Mouse (Mus musculus) gastrocnemius, adult 2 months (tissue): Measurements from ENCODE around the gene Ice1. TPM values are rescaled to one million over a fixed set of nuclear protein-coding genes. Genes with fewer than 3 reads are reported as not detected.

Experiments
- DNase-seq: peaks from one replicate; pipeline ENCODE4 v3.0.0; 2022
- H3K27ac ChIP-seq: fragments of 200-600 bp; 2 replicates; pipeline ENCODE4 v1.8.1; 2022; ENCODE audit warnings: mild to moderate bottlenecking
- H3K4me3 ChIP-seq: fragments of 200-600 bp; 2 replicates; pipeline ENCODE4 v1.8.1; 2022; ENCODE audit warnings: mild to moderate bottlenecking, moderate library complexity
- CTCF ChIP-seq: fragments of 200-600 bp; IDR thresholded peaks from 2 replicates; pipeline ENCODE4 v1.8.1; 2022; ENCODE audit warnings: antibody characterized with exemption, mild to moderate bottlenecking, moderate library complexity
- intact Hi-C: fragments of 180-260 bp; cut with DNase I; formaldehyde crosslinking; loops from one replicate; pipeline ENCODE4 v1.15.1; 2025
- total RNA-seq, 2 experiments: library from RNA; stranded (reverse); gene quantifications; 2 replicates each; pipeline ENCODE4 v1.2.3; 2021

Gene Ice1
- total RNA-seq, 2 experiments from 2014 or later, result 17.1 to 22.8 TPM

DNA sequence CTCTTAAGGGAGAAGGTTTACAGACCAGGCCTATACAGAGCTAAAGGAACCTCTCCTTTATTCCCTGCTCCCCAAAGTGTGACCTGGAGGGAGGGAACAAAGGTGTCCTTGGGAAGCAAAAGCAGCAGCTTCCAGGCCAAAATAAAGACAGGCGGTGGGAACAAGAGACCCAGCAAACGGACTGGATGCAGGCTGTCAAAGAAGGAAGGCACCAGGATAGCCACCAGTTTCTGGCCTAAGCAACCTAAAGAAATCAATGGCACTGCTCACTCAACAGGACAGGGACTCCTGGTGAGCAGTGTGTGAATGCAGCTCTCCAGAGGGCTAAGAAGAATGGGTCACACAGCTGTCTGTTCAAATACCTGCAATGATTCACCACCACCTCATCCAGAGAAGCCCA is 1.8 kb downstream of the Ice1 start:
- H3K27ac ChIP-seq, result peak overlapping the region; percentile 8; the same call in 1 of the 2 replicates
- peak overlapping the region; percentile 93 for H3K4me3 ChIP-seq
- DNase-seq, result no peak
- no peak for TF ChIP-seq CTCF
- intact Hi-C loops, result loop anchor here (5.0 kb wide), 1 partner anchor 43 kb away; no protein-coding TSS in a partner anchor

DNA sequence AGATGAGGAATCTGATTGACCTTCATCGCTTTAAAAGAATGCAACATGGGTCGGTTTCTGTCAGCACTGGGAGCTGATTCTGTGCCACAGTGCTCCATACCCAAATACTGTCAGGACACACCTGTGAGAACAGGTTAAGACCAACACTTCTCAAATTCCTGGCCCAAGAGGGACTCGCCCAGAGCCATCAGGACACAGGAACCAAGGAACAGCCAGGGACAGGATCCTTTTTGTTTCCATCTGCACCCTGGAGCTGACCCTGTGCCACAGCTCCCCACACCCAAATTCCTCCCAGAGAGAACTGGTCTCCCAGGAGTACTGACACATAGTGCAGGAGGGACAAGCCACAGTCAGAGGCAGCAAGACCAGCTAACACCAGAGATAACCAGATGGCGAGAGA is 11.0 kb downstream of the Ice1 start:
- TF ChIP-seq CTCF, result no peak
- Histone ChIP-seq H3K27ac (no peak overlapping the region), H3K4me3 (no peak overlapping the region)
- intact Hi-C loops, result no loop called here
- no peak for DNase-seq

DNA sequence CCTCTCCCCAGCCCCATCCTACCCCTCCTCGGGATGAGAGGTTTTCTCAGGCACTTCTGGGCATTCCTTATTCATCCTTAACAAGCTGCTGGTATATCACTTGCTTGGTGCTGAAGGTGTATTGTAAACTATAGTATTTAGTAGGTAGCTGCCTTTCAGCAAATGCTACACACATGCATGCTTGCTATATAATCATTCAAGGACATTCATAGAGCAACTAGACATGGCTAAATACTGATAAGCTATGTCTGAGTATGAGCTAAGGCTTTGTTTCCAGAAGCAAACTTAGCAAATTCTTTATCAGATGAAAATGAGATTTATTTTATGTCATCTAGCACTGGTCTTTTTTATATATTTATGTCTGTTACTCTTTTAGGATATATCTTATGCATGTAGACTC is 11.8 kb downstream of the Ice1 start:
- no peak for TF ChIP-seq CTCF
- no peak overlapping the region for H3K4me3 ChIP-seq
- no peak for DNase-seq
- intact Hi-C loops, result no loop called here
- peak overlapping the region; percentile 8; the same call in 1 of the 2 replicates for H3K27ac ChIP-seq

DNA sequence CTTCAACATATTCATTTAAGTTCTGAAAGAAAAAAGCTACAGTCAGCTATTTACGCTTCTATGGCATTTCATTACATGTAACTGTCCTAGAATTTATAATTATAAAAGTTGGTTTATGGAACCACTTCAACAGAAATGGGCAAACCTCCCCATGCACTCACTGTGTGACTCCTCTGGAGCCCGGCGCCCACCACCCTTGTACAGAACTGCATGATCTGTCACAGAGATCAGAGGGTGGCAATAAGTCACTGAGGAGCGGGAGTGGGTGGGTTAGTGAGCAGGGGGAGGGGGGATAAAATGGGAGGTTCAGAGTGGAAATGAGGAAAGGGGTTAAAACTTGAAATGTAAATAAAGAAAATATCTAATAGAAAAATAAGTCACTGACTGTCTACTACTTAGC is 13.0 kb downstream of the Ice1 start:
- intact Hi-C loops, result no loop called here
- H3K4me3 ChIP-seq, result no peak overlapping the region
- H3K27ac ChIP-seq, result no peak overlapping the region
- no peak for DNase-seq
- no peak for TF ChIP-seq CTCF

DNA sequence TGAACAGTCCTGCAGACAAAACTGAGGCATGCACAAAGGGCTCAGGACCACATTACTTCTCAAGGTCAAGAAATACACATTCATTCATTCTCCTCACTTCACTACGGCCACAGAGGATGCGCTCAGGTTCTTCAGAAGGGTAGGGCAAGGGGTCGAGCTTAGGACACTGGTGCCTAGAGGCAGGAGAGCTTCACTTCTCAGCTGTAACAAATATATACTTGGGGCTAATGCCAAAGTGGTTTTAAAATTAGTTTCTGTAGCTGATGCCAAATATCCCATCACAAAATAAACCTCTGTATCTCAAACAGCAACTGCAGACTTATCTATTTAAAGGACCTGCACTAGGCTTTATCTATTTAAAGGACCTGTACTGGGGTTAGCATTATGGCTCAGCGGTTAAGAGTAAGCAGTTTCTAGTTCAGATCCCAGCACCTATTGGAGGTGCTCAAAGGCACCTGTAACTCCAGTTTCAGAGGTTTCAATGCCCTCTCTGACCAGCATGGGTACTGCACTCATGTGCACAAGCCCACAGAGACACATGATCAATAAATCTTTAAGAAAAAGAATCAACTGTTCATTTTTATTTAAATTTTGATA is 14.9 kb downstream of the Ice1 start:
- Histone ChIP-seq H3K27ac (peak overlapping the region; percentile 72), H3K4me3 (no peak overlapping the region)
- intact Hi-C loops, result no loop called here
- no peak for DNase-seq
- no peak for TF ChIP-seq CTCF

DNA sequence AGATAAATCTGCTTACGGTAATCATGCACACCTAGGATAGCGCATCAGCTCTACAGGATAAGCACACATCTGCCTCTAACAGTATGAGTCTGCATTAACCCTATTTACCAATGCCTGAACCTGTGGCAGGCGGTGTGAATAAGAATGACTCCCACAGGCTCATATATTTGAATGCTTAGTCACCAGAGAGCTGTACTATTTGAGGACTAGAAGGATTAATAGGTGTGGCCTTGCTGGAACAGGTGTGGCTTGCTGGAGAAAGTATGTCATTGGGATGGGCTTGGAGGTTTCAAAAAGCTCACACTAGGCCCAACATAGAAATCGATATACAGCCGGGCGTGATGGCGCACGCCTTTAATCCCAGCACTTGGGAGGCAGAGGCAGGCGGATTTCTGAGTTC is 15.9 kb downstream of the Ice1 start:
- peak overlapping the region; percentile 32 for H3K4me3 ChIP-seq
- intact Hi-C loops, result no loop called here
- TF ChIP-seq CTCF, result no peak
- DNase-seq, result no peak
- H3K27ac ChIP-seq, result peak overlapping the region; percentile 64

DNA sequence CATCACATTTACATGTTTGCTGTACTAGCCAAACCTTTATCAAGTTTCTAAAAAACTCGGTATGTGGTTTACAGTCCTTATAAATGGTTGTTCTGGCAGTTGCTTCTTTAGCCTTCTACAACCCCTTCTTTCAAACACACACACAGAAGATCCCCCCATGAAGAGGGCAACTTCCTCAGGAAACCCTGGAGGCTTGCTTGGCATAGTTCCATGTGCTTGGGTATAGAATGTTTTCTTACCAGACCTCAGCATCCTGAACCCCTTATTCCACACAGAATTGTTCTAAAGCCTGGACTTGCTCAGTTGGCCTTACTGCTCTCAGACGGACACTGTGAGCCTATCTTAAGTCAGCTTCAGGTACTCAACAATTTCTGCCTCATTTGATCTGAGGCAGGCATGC is 24.6 kb downstream of the Ice1 start:
- H3K27ac ChIP-seq, result no peak overlapping the region
- no peak for TF ChIP-seq CTCF
- intact Hi-C loops, result no loop called here
- H3K4me3 ChIP-seq, result no peak overlapping the region
- DNase-seq, result no peak

DNA sequence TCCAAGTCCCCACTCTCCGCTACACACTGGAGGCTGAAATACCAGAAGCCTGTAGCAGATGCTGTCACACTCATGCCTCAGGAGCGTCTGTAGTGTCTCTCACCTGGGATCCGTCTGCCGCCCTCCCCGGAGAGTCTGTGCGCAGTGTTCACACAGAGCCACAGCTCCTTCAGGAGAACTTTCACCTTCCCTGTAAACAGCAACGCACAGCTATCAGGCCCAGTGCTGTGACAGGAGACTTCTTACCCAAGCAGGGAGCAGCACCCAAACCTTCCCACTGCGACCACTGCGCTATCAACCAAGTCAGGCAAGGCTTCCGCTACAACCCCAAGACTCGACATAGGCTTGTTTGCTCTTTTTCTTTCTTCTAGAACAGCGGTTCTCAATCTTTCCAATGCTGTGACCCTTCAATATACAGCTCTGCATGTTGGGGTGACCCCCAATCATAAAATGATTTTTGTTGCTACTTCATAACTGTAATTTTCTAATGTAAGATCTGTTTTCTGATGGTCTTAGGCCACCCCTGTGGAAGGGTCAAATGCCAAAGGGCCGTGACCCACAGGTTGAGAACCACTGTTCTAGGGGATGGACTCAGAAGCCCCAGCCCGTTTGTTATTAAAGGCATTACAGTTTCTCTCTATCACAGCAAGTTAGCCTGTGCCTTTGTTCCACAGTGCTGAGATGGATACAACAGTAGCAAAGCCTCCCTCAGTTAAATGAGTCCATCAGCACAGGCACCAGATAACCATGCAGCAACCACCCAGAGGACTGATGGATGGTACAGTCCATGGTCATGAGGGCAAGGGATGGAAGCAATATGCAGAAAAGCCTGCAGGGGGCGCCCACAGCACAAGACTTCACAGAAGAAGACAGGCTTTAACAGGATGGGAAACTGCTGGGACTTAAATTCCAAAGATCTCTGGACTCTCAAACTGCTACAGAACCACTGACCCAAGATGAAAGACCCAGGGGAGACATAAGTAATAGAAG is 26.7 kb downstream of the Ice1 start:
- peak; percentile 73 for DNase-seq
- no peak overlapping the region for H3K4me3 ChIP-seq
- intact Hi-C loops, result loop anchor here (2.0 kb wide), 1 partner anchor 26 kb away; the partner anchor contains the start of gene Ice1

DNA sequence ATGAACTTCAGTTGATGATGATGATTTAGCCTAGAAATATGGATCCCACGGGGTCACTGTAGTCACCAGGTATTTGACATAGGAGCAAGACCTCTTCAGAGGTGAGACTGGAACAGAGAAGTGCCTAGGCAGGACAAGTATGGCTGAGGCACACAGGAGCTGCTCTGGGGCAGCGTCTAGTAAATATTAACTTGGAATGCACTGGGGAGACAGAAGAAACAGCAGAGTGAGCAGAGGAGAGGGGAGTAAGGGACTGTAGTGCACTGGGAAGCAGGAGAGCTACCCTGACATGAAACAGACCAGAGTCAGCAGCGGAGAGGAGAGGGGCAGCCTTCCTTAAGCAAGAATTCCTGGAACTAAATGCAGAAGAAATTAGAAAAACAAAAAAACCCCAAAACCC is 27.8 kb downstream of the Ice1 start:
- TF ChIP-seq CTCF, result no peak
- H3K4me3 ChIP-seq, result no peak overlapping the region
- H3K27ac ChIP-seq, result no peak overlapping the region
- intact Hi-C loops, result loop anchor here (2.0 kb wide), 1 partner anchor 27 kb away; the partner anchor contains the start of gene Ice1
- no peak for DNase-seq

More for the DNA sequence above, 26.7 kb downstream of the Ice1 start:
- peak; percentile 77 for TF ChIP-seq CTCF
- H3K27ac ChIP-seq, result no peak overlapping the region

DNA sequence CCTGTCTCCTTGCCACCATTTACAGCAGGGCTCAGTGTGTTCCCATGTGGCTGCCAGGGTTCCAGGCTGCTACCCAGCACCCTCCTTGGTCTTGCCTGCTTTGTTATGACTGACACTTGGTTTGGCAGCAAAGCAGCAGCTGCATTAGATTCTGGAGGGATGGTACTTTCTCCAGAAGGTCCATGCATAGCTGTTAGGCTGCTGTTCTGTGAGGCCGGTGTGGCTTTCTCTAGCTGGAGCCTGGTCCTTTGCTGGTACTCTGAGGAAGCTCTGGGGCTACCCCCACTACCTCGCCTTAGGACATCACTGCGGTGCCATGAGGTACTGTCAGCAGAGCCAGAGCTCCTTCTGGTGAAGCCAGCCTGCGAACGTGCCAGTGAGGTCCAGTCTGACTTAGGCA is 32.1 kb downstream of the Ice1 start:
- no peak for TF ChIP-seq CTCF
- intact Hi-C loops, result no loop called here
- no peak for DNase-seq
- H3K27ac ChIP-seq, result no peak overlapping the region
- H3K4me3 ChIP-seq, result no peak overlapping the region

DNA sequence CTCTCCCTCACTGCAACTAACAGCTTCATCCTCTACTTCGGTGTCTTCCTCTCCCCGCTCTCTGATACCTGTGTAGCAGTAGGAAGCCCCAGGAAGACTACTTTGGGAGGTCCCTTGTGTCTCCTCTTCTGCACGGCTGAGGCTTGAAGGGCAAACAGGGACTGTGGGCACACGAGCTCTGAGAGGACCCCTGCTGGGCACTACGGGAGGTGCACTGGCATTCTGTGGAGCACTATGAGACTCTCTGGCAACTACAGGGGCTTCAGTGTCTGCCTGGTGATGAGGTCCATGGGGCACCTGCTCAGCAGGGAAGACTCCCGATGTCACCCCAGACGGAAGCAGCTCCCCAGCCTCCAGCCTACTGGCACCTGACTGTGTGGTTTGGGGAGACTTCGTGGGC is 32.7 kb downstream of the Ice1 start:
- intact Hi-C loops, result no loop called here
- Histone ChIP-seq H3K4me3 (no peak overlapping the region), H3K27ac (no peak overlapping the region)
- no peak for DNase-seq
- TF ChIP-seq CTCF, result peak; percentile 41

DNA sequence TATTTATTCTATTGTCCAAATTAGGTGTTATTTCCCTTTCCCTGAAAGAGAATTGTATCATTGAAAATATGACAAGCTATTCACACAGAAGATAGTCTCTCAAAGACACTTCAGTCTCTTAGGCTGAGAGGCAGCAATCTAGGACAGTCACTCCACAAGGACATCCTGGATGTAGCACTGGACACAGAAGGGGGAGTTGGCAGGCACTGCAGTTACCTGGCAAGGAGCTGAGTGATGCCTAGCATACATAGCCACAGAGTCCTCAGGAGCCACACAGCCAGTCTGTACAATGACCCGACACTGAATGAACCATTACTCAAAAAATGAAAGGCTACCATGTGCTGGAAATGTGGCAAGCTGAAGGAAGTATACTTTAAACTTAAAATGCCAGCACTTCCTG is 35.9 kb downstream of the Ice1 start:
- H3K4me3 ChIP-seq, result no peak overlapping the region
- no peak overlapping the region for H3K27ac ChIP-seq
- DNase-seq, result no peak
- intact Hi-C loops, result no loop called here
- no peak for TF ChIP-seq CTCF

DNA sequence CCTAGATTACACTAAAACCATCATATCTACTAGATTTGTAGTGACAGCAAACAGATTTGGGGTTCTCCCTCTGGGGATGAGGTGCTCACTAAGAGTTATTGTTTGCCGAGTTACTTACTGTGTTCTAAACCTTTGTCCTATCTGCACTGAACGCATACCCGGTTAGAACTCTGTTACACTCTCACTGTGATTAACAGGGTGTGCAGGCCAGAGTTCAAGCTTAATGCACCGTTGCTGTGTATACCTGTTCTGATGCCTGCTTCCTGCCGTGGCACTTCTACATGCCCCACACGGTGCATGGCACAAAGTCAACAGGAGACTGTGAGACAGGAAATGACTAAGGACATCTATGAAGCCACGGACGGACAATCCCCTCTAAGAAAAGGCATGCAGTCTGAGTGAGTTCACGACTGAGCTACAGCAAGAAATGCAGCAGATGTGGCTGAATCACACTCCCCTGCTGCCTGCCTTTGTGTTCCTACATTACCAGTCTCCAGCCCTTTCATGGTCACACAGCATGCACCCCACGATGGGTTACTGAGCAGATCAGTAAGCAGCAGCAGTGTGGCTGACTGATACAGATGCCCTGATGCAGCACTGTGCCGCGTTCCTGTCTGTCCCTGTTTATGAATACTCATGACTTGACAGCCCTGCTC is 37.3 kb downstream of the Ice1 start:
- TF ChIP-seq CTCF, result no peak
- Histone ChIP-seq H3K4me3 (no peak overlapping the region), H3K27ac (no peak overlapping the region)
- no peak for DNase-seq
- intact Hi-C loops, result no loop called here
